Mouse (Mus musculus) ES-Bruce4 (cell line): ENCODE results near the gene Cdkl3. TPM values are rescaled to one million over a fixed set of nuclear protein-coding genes. Genes with fewer than 3 reads are reported as not detected.
A peak's percentile ranks its signal among the peaks of the same experiment; 100 is the strongest.

Experiments
- H3K27ac ChIP-seq: 2 replicates; pipeline ENCODE4 v1.5.1; 2012; ENCODE audit warnings: low read length, inconsistent platforms; ENCODE audit not compliant: insufficient read depth
- H3K27me3 ChIP-seq: 2 replicates; pipeline ENCODE4 v1.6.1; 2012; ENCODE audit warnings: mild to moderate bottlenecking, low read length, inconsistent platforms; ENCODE audit not compliant: control insufficient read depth, poor library complexity, insufficient read depth, severe bottlenecking
- H3K36me3 ChIP-seq: 2 replicates; pipeline ENCODE4 v1.6.1; 2012; ENCODE audit warnings: inconsistent platforms, mild to moderate bottlenecking, low read length, moderate library complexity; ENCODE audit not compliant: control insufficient read depth, poor library complexity, insufficient read depth, severe bottlenecking
- H3K4me1 ChIP-seq: one replicate; pipeline ENCODE4 v1.8.1; 2011; ENCODE audit warnings: low read length; ENCODE audit not compliant: control insufficient read depth, insufficient read depth
- H3K4me3 ChIP-seq: 2 replicates; pipeline ENCODE4 v1.5.1; 2011; ENCODE audit warnings: low read depth, mild to moderate bottlenecking, low read length
- H3K9ac ChIP-seq: 2 replicates; pipeline ENCODE4 v1.6.1; 2012; ENCODE audit warnings: low read depth, mild to moderate bottlenecking, inconsistent platforms; ENCODE audit not compliant: poor library complexity, severe bottlenecking
- H3K9me3 ChIP-seq: replicated peaks from 2 replicates; pipeline ENCODE4 v1.6.1; 2012; ENCODE audit warnings: mild to moderate bottlenecking, low read length, inconsistent platforms; ENCODE audit not compliant: control insufficient read depth, poor library complexity, insufficient read depth, severe bottlenecking
- CTCF ChIP-seq: IDR thresholded peaks from one replicate; pipeline ENCODE4 v1.8.1; 2011; ENCODE audit warnings: low read depth, low read length
- EP300 ChIP-seq: IDR thresholded peaks from 2 replicates; pipeline ENCODE4 v1.6.1; 2011; ENCODE audit warnings: low read depth, low read length; ENCODE audit not compliant: insufficient read depth
- POLR2A ChIP-seq: IDR thresholded peaks from one replicate; pipeline ENCODE4 v1.8.1; 2011; ENCODE audit warnings: low read length; ENCODE audit not compliant: insufficient read depth
- polyA plus RNA-seq: library from polyadenylated mRNA; stranded (reverse); fragments of >200 nt; gene quantifications from 2 replicates; pipeline ENCODE4 v1.2.4, GENCODE M21; 2011; ENCODE audit warnings: low read depth; ENCODE audit not compliant: missing spikeins, insufficient read depth, insufficient read length

Cdkl3 gene
- 9.6 and 12.9 TPM in 2 replicates for polyA plus RNA-seq

- Histone ChIP-seq H3K27me3 (no peaks in the 10 kb centered on the region), H3K9ac (peak within 1 kb of the TSS; percentile 91), H3K27ac (peak within 1 kb of the TSS; percentile 97), H3K4me1 (no peaks in the 10 kb centered on the region), H3K36me3 (no peaks in the 10 kb centered on the region), H3K9me3 (no peaks in the 10 kb centered on the region), H3K4me3 (peak within 1 kb of the TSS; percentile 88)
- no peak for TF ChIP-seq CTCF
- 0 out of 2 replicates have a peak, but pooled peaks have one; percentile 9 for TF ChIP-seq EP300
- peak; percentile 13 for TF ChIP-seq POLR2A
These were observed at the start of gene Cdkl3 for GRCm38 (mm10) chr11:52003772-52004528. Gene Cdkl3 (plus strand): TSS chr11:52004221.

GRCm38 (mm10) chr11:51956112-51956511 lies 47.9 kb upstream of the Cdkl3 start:
- H3K4me3 ChIP-seq: no peak overlapping the region
- no peak for TF ChIP-seq CTCF
- TF ChIP-seq POLR2A: no peak
- no peak for TF ChIP-seq EP300
- no peaks in the 10 kb centered on the region for H3K9me3 ChIP-seq
- H3K27ac ChIP-seq: no peak overlapping the region
- H3K36me3 ChIP-seq: no peaks in the 10 kb centered on the region
- H3K9ac ChIP-seq: no peak overlapping the region
- H3K27me3 ChIP-seq: peaks cover 2% of the 10 kb centered on the region; the same call in 1 of the 2 replicates
- H3K4me1 ChIP-seq: no peaks in the 10 kb centered on the region

- no peak for TF ChIP-seq POLR2A
These were observed 46.3 kb upstream of the Cdkl3 start for GRCm38 (mm10) chr11:51957760-51958159.

GRCm38 (mm10) chr11:51959511-51959910 lies 44.5 kb upstream of the Cdkl3 start:
- no peak overlapping the region for H3K27ac ChIP-seq
- no peak overlapping the region for H3K9ac ChIP-seq
- H3K9me3 ChIP-seq: no peaks in the 10 kb centered on the region
- H3K4me3 ChIP-seq: no peak overlapping the region
- no peaks in the 10 kb centered on the region for H3K36me3 ChIP-seq
- peaks cover 2% of the 10 kb centered on the region; the same call in 1 of the 2 replicates for H3K27me3 ChIP-seq
- no peak for TF ChIP-seq EP300
- no peak for TF ChIP-seq POLR2A
- no peak for TF ChIP-seq CTCF
- no peaks in the 10 kb centered on the region for H3K4me1 ChIP-seq

More at GRCm38 (mm10) chr11:51957760-51958159, 46.3 kb upstream of the Cdkl3 start:
- Histone ChIP-seq H3K27me3 (peaks cover 2% of the 10 kb centered on the region; the same call in 1 of the 2 replicates), H3K4me3 (no peak overlapping the region), H3K36me3 (no peaks in the 10 kb centered on the region), H3K9ac (no peak overlapping the region), H3K4me1 (no peaks in the 10 kb centered on the region), H3K27ac (no peak overlapping the region), H3K9me3 (no peaks in the 10 kb centered on the region)

GRCm38 (mm10) chr11:51960061-51960460 lies 44.0 kb upstream of the Cdkl3 start:
- H3K36me3 ChIP-seq: no peaks in the 10 kb centered on the region
- no peaks in the 10 kb centered on the region for H3K4me1 ChIP-seq
- peaks cover 2% of the 10 kb centered on the region; the same call in 1 of the 2 replicates for H3K27me3 ChIP-seq
- TF ChIP-seq POLR2A: no peak
- no peak for TF ChIP-seq CTCF
- no peak for TF ChIP-seq EP300
- no peak overlapping the region for H3K4me3 ChIP-seq
- no peaks in the 10 kb centered on the region for H3K9me3 ChIP-seq
- H3K9ac ChIP-seq: no peak overlapping the region
- no peak overlapping the region for H3K27ac ChIP-seq

- TF ChIP-seq POLR2A: no peak
- TF ChIP-seq CTCF: no peak
- TF ChIP-seq EP300: no peak
- Histone ChIP-seq H3K9me3 (no peaks in the 10 kb centered on the region), H3K27ac (no peak overlapping the region), H3K4me3 (no peak overlapping the region), H3K9ac (no peak overlapping the region), H3K27me3 (no peaks in the 10 kb centered on the region), H3K36me3 (no peaks in the 10 kb centered on the region), H3K4me1 (no peaks in the 10 kb centered on the region)
These were observed 43.0 kb upstream of the Cdkl3 start for GRCm38 (mm10) chr11:51960967-51961471.
